Mouse (Mus musculus) layer of hippocampus, postnatal 10 days (tissue): Measurements from ENCODE around the gene Gramd1a. TPM values are rescaled to one million over a fixed set of nuclear protein-coding genes. Genes with fewer than 3 reads are reported as not detected.

Experiments used
- DNase-seq, 2 experiments: peaks; one replicate each; pipeline ENCODE4 v3.0.0; 2021; ENCODE audit warnings: low spot score in 2 of 2
- total RNA-seq, 2 experiments: library from RNA; stranded (reverse); gene quantifications; 2 replicates each; pipeline ENCODE4 v1.2.3; 2021

The Gramd1a gene
- total RNA-seq, 2 experiments from 2014 or later, result 143 to 144 TPM

DNA sequence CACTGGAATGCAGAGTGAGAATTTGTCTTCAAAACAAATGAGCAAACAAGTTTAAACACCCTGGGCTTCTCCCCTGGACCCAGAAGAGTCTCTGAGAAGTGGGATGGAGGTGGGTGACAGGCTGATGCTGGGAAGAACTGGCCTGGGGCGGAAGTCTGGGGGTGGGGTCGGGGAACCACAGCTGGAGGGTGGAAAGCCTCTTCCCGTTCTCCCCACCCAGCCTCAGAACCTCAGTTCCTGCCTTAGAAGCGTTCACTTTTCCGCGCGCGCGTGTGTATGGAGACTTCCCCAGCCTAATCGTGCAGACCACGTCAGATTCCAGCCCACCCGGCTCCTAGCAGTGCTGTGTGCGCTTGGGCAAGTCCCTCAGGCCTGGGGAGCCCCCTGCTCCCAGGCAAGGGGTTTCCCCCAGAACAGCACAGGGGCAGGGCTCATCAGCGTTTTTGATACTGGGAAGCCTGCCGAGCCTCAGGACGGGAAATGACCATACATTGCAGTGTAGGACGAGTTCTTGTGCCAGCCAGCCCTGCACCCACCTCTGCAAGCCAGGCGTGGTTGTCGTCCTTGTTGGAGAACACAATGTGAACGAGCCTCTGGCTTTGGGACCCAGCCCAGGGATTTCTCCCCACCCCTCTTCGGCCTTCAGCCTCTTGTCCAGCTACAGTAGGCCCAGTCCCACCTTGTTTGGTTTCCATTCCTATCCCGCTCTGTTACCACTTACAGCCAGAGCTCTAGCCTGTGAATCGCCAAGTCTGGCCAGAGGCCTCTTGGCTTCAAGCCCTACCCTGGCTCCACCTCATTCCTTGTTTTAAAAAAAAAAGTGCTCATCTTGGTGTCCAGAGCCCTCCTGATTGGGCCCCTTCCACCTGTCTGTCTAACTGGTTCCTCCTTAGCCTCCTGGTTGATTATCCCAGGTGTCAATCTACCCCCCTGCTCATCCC, 4.1 kb downstream of the Gramd1a start:
- DNase-seq, result peak; percentile 61 to 70

- DNase-seq, result peak; percentile 87 to 90
Observed at GRCm38 (mm10) chr7:31150566-31151300, 5.0 kb downstream of the Gramd1a start.

DNA sequence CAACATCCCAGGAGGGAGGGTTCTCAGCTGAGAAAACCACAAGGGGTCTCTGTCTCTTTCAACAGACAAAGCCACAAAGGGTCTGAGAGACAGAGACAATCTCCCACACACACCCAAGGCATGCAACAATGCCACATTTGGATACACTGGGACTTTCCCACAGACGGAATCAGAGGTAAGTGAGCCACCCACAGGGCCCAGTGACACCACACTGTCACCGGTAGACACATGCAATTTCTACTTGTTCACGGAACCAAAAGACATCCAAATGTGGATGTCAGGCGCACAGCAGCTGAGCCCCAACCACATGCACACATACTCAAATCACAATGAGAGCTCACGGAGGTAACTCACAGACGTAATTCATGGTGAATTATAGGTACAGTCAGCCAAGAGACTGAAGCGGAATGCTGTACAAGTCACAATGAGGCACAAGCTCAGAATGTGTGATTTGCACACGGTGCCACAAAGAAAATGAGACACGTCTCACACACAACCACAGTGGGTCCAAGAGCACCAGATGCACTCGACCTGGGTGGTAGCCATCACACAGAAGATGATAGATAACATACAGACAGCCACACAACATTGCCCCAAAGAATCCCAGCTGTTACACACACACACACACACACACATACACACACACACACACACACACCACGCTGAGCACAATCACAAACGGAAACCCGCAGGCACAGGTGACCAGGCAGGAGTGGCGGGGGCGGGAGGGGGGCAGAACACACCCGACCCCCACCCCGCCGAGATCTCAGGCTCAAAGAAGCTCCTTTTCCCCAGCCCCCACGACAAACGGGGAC, 5.7 kb downstream of the Gramd1a start:
- peak; percentile 30 to 46 for DNase-seq

GRCm38 (mm10) chr7:31149271-31149670, 6.4 kb downstream of the Gramd1a start:
- no peak for DNase-seq

DNA sequence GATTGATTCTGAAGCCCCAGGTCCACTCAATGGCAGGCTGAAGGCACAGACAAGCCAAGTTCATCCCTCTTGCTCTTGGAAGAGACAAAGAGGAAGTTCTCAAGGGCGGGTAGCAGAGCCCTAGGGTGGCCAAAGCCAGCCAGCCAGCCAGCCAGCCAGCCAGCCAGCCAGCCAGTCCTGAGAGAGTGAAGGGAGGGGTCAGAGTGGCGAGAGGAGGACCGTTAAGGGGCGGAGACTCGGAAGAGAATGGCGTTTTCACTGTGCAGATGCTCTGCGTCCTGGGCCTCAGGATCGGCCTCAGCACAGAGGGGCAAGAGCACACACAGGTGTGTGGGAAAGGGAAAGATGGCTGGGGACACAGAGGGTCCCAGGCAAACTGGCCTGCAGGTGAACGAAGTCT, 6.9 kb downstream of the Gramd1a start:
- DNase-seq, result peak; percentile 46 to 68

- DNase-seq, result peak in 1 of 2 experiments; percentile 19
Observed at GRCm38 (mm10) chr7:31148086-31148485, 7.6 kb downstream of the Gramd1a start.

GRCm38 (mm10) chr7:31145596-31146160, 10.0 kb downstream of the Gramd1a start:
- DNase-seq, result peak in 1 of 2 experiments; percentile 9

DNA sequence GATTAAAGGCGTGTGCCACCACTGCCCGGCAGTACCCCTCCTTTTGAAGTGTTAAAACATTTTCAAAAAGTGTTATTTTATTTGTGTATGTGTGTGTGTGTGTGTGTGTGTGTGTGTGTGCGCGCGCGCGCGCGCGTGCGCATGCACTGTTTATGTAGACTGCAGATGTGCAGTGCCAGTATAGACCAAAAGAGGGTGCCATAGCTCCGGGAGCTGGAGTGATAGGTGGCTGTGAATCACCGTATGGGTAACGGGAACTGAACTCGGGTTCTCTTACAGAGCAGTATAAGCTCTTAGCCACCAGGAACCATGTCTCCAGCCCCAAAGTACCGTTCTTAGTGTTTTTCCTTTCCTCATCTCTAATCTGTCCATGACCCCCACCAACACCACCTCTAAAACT, 10.8 kb downstream of the Gramd1a start:
- DNase-seq, result peak in 1 of 2 experiments; percentile 24

DNA sequence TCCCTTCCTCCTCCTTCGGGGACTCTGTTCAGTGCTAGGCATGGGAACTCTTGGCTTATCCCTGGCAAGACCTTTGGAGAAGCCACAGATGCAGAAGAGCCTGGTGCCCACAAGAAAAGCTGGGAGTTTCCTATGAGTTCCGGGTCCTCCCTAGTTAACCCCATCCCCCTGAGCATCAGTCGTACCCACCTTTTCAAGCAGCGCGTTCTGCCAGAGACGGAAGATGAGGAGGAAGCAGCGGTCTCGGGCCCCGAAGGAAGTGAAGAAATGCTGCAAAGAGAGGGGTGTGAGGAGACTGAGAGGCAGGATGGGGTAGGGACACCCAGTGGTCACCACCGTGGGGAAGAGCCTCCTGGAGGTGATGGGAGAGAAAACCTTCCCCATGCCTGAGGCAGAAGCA, 14.8 kb downstream of the Gramd1a start:
- DNase-seq, result no peak

DNA sequence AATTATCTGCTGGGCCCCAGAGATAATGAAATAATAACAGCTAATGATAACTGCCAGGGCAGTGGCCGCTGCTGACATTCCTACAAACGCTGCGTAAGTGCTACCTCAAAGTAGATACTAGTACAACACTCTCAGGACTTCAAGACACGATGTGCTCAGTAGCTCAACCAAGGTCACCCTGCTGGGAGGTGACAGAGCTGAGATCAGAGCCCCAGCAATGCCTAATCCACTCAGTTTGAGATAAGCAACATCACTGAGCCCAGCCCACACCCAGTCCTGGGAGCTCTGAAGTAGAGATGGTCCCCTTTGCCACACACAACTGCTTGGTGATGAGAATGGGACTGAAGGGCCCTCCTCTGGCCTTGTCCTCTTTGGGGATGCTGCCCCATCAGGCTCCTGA, 15.4 kb downstream of the Gramd1a start:
- DNase-seq, result no peak

DNA sequence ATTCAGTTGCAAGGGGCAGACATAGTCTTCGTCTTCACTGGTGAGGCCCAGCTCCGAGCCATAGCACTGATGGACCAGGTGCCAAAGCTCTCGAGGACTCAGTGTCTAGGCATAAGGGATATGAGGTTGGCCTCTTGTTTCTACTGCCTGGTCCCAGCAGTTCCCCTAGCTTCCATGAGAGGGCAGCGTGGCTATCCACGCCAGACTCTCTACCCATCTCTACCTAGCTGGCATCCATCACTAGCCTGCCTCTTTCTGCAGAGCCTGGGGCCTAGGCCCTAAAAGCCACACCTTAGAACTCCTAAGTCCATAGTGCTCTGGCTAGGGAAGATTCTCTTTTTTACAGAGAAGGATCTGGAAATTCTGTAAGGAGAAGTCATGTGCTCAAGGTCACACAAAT, 15.9 kb downstream of the Gramd1a start:
- peak; percentile 66 to 75 for DNase-seq

DNA sequence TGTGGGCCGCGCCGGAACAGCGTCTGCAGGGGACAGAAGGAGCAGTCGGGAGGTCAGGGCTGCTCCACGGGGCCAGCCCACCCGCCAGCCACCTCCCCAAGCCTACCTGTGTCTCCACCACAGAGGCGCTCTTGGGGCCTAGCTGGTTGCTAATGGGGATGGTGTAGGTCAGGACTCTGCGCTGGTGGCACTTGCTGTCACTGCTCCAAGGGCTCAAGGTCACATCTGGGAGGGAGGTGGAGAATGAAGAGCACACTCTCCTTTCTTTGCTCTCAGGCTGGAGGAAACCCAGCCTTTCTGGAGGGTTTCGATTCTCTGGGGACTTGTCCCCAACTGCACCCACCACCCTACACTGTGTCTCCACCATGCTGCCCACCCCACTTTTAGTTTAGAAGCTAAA, 20.0 kb downstream of the Gramd1a start:
- no peak for DNase-seq

- no peak for DNase-seq
Observed at GRCm38 (mm10) chr7:31131866-31132265, 23.8 kb downstream of the Gramd1a start.

- DNase-seq, result peak; percentile 55 to 65
Observed at GRCm38 (mm10) chr7:31130841-31131240, 24.9 kb downstream of the Gramd1a start.

DNA sequence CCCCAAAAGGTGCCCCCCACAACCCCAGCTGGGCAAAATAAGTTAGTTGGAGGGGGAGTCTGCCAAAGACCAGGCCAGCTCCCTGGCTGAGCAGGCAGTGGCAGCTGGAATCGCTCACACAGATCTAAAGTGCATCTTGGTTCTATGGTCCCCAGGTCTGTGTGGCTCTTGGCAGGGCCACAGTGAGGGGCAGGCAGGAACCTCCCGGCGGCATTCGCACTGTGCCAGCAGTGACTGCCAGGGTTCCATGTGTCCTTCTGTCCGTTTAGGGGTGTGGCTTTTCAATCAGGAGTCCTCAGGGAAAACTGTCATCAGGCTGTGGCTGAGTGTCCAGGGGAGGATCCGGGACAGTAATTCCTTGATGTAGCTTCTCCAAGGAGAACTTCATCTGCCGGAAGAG, 25.5 kb downstream of the Gramd1a start:
- no peak for DNase-seq

- peak in 1 of 2 experiments; percentile 21 for DNase-seq
Observed at GRCm38 (mm10) chr7:31128157-31128705, 27.5 kb downstream of the Gramd1a start.

- DNase-seq, result peak; percentile 56 to 77
Observed at GRCm38 (mm10) chr7:31126851-31127724, 28.6 kb downstream of the Gramd1a start, which contains the start of gene Scn1b. Scn1b (minus strand) TSS chr7:31127003.

GRCm38 (mm10) chr7:31126211-31126751, 29.4 kb downstream of the Gramd1a start:
- DNase-seq, result peak; percentile 56 to 59

- peak in 1 of 2 experiments; percentile 16 for DNase-seq
Observed at GRCm38 (mm10) chr7:31125116-31125515, 30.6 kb downstream of the Gramd1a start.
